Mouse (Mus musculus) thymus, adult 2 months (tissue): ENCODE data around the gene Pglyrp1.

Source experiments
- CTCF ChIP-seq: fragments of 200-500 bp; IDR thresholded peaks from 2 replicates; pipeline ENCODE4 v1.5.1; 2012; ENCODE audit warnings: mild to moderate bottlenecking, control low read depth, low read length, moderate library complexity, borderline replicate concordance; ENCODE audit not compliant: control insufficient read depth, poor library complexity, insufficient read depth; ENCODE audit errors: extremely low read depth
- POLR2A ChIP-seq: fragments of 200-500 bp; IDR thresholded peaks from 2 replicates; pipeline ENCODE4 v1.6.1; 2012; ENCODE audit warnings: mild to moderate bottlenecking, low read length, control low read depth, moderate library complexity; ENCODE audit not compliant: control insufficient read depth, poor library complexity, insufficient read depth; ENCODE audit errors: extremely low read depth

DNA sequence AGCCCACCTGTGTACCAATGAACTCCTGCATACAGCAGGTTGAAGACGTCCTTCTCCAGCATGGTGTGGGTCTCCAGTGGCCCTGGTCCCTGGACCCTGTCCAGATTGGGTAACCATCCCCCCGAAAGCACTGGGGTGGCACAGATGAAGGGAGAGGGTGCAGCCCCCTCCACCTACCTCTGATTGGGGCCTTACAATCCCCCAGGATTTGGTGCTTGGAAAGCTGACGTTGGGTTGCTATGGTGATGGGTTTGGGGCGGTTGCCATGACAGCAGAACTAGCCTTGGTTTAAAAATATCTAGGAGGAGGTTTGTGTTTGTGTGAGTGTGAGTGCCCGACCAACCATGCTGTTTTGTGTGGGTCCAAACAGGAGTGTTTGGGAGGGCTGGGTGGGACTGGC is 51.7 kb downstream of the Pglyrp1 start:
- TF ChIP-seq CTCF (no peak), POLR2A (no peak)
